Mouse (Mus musculus): Measurements from ENCODE around the gene Ppp1ca. TPM values are rescaled to one million over a fixed set of nuclear protein-coding genes. Genes with fewer than 3 reads are reported as not detected.

Ppp1ca gene
- polyA plus RNA-seq, 1 experiment from 2014 or later, result 1,120 TPM

DNA sequence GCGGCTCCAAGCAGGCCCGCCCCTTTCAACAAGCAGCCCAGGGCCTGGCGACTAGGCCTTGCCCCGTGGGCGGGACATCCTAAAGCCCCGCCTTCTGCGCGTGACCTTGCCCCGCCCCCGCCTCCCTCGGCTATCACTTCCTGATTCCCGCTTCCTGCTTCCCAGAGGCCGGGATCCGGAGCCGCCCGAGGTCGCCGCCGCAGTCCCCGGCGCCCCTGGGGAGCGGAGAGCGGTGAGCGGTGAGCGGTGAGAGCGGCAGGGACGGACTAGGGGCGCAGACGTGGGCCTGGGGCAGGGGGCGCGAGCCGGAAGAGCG lies 43.4 kb upstream of the Ppp1ca start, which contains the start of gene Coro1b:
TSS of gene Coro1b (plus strand) at position 129 of the 316 bp plus-strand sequence.
- H3K4me3 ChIP-seq (ENCODE audit: low read length), result peak within 1 kb of the TSS; percentile 84
- under 1% methylated on average over 22 of the region's 33 CpGs for WGBS
- peak within 1 kb of the TSS; percentile 91 for H3K4me2 ChIP-seq (replicated peaks; ENCODE audit: low read depth, low read length)
- ATAC-seq (ENCODE audit: low FRiP score, low TSS enrichment), result peak; percentile 95
- H3K36me3 ChIP-seq (ENCODE audit: insufficient read depth, low read length), result peaks cover 10% of the 10 kb centered on the region
- no peaks in the 10 kb centered on the region for H3K27me3 ChIP-seq (ENCODE audit: insufficient read depth, low read length)
- H3K4me1 ChIP-seq (ENCODE audit: insufficient read depth, low read length), result peaks cover 25% of the 10 kb centered on the region
- H3K9me3 ChIP-seq (ENCODE audit: low read length), result no peaks in the 10 kb centered on the region
- H3K9ac ChIP-seq (replicated peaks; ENCODE audit: low read length), result peak within 1 kb of the TSS; percentile 93
- H3K27ac ChIP-seq (ENCODE audit: low read length), result peak within 1 kb of the TSS; percentile 65

GRCm38 (mm10) chr19:4148819-4149218 lies 43.0 kb upstream of the Ppp1ca start:
- peaks cover 14% of the 10 kb centered on the region for H3K36me3 ChIP-seq (ENCODE audit: insufficient read depth, low read length)
- peak; percentile 18; the same call in 1 of the 2 replicates for ATAC-seq (ENCODE audit: low FRiP score, low TSS enrichment)
- no peaks in the 10 kb centered on the region for H3K9me3 ChIP-seq (ENCODE audit: low read length)
- peaks cover 25% of the 10 kb centered on the region for H3K4me1 ChIP-seq (ENCODE audit: insufficient read depth, low read length)
- no peaks in the 10 kb centered on the region for H3K27me3 ChIP-seq (ENCODE audit: insufficient read depth, low read length)
- H3K27ac ChIP-seq (ENCODE audit: low read length), result peak overlapping the region; percentile 65
- WGBS, result 2% methylated on average over 8 of the region's 8 CpGs
- peak overlapping the region; percentile 91 for H3K4me2 ChIP-seq (replicated peaks; ENCODE audit: low read depth, low read length)
- peak overlapping the region; percentile 93 for H3K9ac ChIP-seq (replicated peaks; ENCODE audit: low read length)
- H3K4me3 ChIP-seq (ENCODE audit: low read length), result peak overlapping the region; percentile 84

GRCm38 (mm10) chr19:4149283-4149682 lies 42.6 kb upstream of the Ppp1ca start:
- H3K4me2 ChIP-seq (replicated peaks; ENCODE audit: low read depth, low read length), result peak overlapping the region; percentile 91
- ATAC-seq (ENCODE audit: low FRiP score, low TSS enrichment), result no peak
- H3K36me3 ChIP-seq (ENCODE audit: insufficient read depth, low read length), result peaks cover 16% of the 10 kb centered on the region
- H3K9ac ChIP-seq (replicated peaks; ENCODE audit: low read length), result peak overlapping the region; percentile 93
- 75% methylated on average over 11 of the region's 11 CpGs for WGBS
- H3K4me3 ChIP-seq (ENCODE audit: low read length), result peak overlapping the region; percentile 84
- no peaks in the 10 kb centered on the region for H3K9me3 ChIP-seq (ENCODE audit: low read length)
- H3K4me1 ChIP-seq (ENCODE audit: insufficient read depth, low read length), result peaks cover 25% of the 10 kb centered on the region
- no peak overlapping the region for H3K27ac ChIP-seq (ENCODE audit: low read length)
- no peaks in the 10 kb centered on the region for H3K27me3 ChIP-seq (ENCODE audit: insufficient read depth, low read length)

DNA sequence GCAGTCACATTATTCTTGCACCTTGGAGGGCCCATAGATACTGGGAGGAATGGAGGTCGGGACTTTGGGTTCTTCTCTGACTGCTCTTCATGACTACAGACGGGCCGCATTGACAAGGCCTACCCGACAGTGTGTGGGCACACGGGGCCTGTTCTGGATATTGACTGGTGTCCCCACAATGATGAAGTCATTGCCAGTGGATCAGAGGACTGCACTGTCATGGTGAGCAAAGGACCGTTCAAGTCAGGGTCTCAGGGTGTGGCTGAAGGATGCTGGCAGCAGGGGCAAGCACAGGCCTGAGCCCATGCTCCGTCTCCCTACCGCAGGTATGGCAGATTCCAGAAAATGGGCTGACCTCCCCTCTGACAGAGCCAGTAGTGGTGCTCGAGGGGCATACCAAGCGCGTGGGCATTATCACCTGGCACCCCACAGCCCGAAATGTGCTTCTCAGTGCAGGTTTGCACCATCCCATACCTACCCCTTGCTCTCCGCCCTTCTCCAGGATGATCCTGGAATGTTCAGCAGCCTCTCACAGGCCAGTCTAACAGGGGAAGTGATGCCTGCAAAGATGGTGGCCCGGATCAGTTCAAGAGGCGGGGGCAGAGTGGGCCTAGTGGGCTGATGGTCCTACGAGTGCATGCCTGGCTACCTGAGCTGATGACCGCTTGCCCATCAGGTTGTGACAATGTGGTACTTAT lies 42.0 kb upstream of the Ppp1ca start:
- Histone ChIP-seq H3K4me3 (ENCODE audit: low read length) (peak overlapping the region; percentile 84; the same call in 1 of the 2 replicates), H3K9ac (replicated peaks; ENCODE audit: low read length) (no peak overlapping the region), H3K27me3 (ENCODE audit: insufficient read depth, low read length) (no peaks in the 10 kb centered on the region), H3K4me1 (ENCODE audit: insufficient read depth, low read length) (peaks cover 25% of the 10 kb centered on the region), H3K36me3 (ENCODE audit: insufficient read depth, low read length) (peaks cover 16% of the 10 kb centered on the region), H3K9me3 (ENCODE audit: low read length) (no peaks in the 10 kb centered on the region), H3K27ac (ENCODE audit: low read length) (no peak overlapping the region), H3K4me2 (replicated peaks; ENCODE audit: low read depth, low read length) (peak overlapping the region; percentile 91)
- ATAC-seq (ENCODE audit: low FRiP score, low TSS enrichment), result no peak
- 95% methylated on average over 17 of the region's 17 CpGs for WGBS

DNA sequence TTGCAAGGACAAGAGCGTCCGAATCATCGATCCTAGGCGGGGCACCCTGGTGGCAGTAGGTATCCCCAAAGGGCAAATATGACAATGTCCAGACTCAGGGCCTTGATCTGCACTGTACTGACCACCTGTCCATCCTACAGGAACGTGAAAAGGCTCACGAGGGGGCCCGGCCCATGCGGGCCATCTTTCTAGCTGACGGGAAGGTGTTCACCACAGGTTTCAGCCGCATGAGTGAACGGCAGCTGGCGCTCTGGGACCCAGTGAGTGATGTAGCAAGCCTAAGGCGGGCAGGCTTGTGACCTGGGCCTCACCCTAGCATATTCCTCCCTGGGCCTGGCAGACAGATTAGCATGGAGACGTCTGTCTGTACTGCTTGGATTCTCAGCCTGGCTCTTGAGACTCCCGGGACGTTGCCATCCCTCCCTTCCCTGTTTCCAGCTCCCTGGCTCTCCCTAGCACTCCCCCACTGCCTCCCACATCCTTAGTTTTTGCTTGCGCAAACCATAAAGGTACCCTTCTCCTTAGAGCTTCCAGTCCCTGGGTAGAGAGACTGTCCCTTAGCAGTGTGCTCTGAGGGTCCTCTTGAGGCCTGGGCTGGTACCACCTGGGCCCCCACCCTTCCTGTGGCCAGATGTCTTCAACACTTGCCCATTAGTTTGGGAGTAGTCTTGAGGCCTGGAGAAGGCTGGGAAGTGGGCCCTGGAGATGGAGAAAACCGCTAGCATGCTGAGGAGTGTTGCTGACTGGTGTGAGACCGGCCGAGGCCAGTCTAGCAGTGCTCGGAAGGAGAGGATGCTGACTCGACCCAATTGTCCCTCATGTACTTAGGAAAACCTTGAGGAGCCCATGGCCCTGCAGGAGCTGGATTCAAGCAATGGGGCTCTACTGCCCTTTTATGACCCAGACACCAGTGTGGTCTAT lies 41.0 kb upstream of the Ppp1ca start:
- Histone ChIP-seq H3K4me2 (replicated peaks; ENCODE audit: low read depth, low read length) (no peak overlapping the region), H3K9ac (replicated peaks; ENCODE audit: low read length) (no peak overlapping the region), H3K36me3 (ENCODE audit: insufficient read depth, low read length) (peaks cover 20% of the 10 kb centered on the region), H3K9me3 (ENCODE audit: low read length) (no peaks in the 10 kb centered on the region), H3K27ac (ENCODE audit: low read length) (no peak overlapping the region), H3K27me3 (ENCODE audit: insufficient read depth, low read length) (no peaks in the 10 kb centered on the region), H3K4me3 (ENCODE audit: low read length) (no peak overlapping the region), H3K4me1 (ENCODE audit: insufficient read depth, low read length) (peaks cover 31% of the 10 kb centered on the region)
- 85% methylated on average over 22 of the region's 22 CpGs for WGBS
- ATAC-seq (ENCODE audit: low FRiP score, low TSS enrichment), result no peak

GRCm38 (mm10) chr19:4151488-4151860 lies 40.4 kb upstream of the Ppp1ca start:
- no peak for ATAC-seq (ENCODE audit: low FRiP score, low TSS enrichment)
- WGBS, result 75% methylated on average over 5 of the region's 5 CpGs

DNA sequence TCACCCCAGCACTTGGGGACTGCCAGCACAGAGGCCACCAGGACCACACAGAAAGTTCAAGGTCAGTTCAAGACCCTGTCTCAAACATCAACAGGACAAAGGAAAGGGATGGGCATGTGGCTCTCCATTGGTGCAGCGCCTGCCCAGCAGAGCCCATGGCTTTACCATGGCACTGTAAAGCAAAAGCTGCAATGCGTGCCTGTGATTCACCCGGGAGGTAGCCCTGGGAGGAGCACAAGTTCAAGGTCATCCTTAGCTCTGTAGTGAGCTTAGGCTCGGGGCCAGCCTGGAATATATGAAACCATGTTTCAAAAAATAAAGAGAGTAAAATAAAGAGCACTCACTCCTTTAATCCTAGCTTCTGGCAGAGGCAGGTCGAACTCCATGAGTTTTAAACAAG lies 40.0 kb upstream of the Ppp1ca start:
- no peak overlapping the region for H3K4me3 ChIP-seq (ENCODE audit: low read length)
- ATAC-seq (ENCODE audit: low FRiP score, low TSS enrichment), result no peak
- 88% methylated on average over 5 of the region's 5 CpGs for WGBS
- peaks cover 34% of the 10 kb centered on the region for H3K4me1 ChIP-seq (ENCODE audit: insufficient read depth, low read length)
- H3K27me3 ChIP-seq (ENCODE audit: insufficient read depth, low read length), result no peaks in the 10 kb centered on the region
- H3K36me3 ChIP-seq (ENCODE audit: insufficient read depth, low read length), result peaks cover 24% of the 10 kb centered on the region
- H3K9me3 ChIP-seq (ENCODE audit: low read length), result no peaks in the 10 kb centered on the region
- H3K4me2 ChIP-seq (replicated peaks; ENCODE audit: low read depth, low read length), result no peak overlapping the region
- H3K9ac ChIP-seq (replicated peaks; ENCODE audit: low read length), result no peak overlapping the region
- no peak overlapping the region for H3K27ac ChIP-seq (ENCODE audit: low read length)

More at GRCm38 (mm10) chr19:4151488-4151860, 40.4 kb upstream of the Ppp1ca start:
- Histone ChIP-seq H3K4me1 (ENCODE audit: insufficient read depth, low read length) (peaks cover 34% of the 10 kb centered on the region), H3K4me3 (ENCODE audit: low read length) (no peak overlapping the region), H3K9ac (replicated peaks; ENCODE audit: low read length) (no peak overlapping the region), H3K9me3 (ENCODE audit: low read length) (no peaks in the 10 kb centered on the region), H3K36me3 (ENCODE audit: insufficient read depth, low read length) (peaks cover 24% of the 10 kb centered on the region), H3K4me2 (replicated peaks; ENCODE audit: low read depth, low read length) (no peak overlapping the region), H3K27me3 (ENCODE audit: insufficient read depth, low read length) (no peaks in the 10 kb centered on the region), H3K27ac (ENCODE audit: low read length) (no peak overlapping the region)

DNA sequence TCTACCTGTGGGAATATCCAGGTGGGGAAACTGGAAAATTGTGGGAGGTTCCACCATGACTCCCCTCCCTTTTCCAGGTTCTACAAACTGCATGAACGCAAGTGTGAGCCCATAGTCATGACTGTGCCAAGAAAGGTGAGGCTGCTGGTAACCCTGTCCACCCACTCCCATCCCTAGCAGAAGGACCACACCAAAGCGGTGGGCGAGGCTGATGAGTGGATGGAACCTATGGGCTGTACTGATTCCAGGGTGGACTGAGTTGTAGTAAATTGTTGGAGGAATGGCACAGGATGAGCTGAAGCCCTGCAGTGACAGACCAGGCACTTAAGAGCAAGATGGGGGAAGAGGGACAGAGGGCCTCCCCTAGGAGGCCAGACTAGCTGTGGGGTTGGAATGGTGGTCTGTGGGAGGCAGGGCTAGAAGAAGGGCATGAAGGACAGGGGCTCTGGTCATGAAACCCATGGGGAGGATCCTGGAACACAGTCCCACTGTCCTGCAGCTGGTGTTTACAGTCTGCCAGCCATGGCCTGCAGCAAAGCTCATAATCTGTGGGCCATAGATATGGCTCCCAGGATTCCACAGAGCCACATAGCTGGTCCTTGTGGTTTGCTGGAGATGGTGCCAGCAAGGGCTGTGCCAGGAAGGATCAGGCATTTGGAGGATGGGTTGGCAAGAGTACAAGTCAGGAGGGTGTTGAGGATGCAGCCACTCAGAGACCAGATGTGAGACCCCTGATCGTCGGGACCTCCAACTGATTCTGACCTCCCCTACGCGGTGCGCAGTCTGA lies 39.2 kb upstream of the Ppp1ca start:
- Histone ChIP-seq H3K4me2 (replicated peaks; ENCODE audit: low read depth, low read length) (no peak overlapping the region), H3K4me1 (ENCODE audit: insufficient read depth, low read length) (peaks cover 34% of the 10 kb centered on the region), H3K9ac (replicated peaks; ENCODE audit: low read length) (no peak overlapping the region), H3K27ac (ENCODE audit: low read length) (no peak overlapping the region), H3K27me3 (ENCODE audit: insufficient read depth, low read length) (no peaks in the 10 kb centered on the region), H3K36me3 (ENCODE audit: insufficient read depth, low read length) (peaks cover 29% of the 10 kb centered on the region), H3K4me3 (ENCODE audit: low read length) (no peak overlapping the region), H3K9me3 (ENCODE audit: low read length) (no peaks in the 10 kb centered on the region)
- 92% methylated on average over 8 of the region's 8 CpGs for WGBS
- ATAC-seq (ENCODE audit: low FRiP score, low TSS enrichment), result no peak

- no peak within 1 kb of the TSS for H3K4me3 ChIP-seq (ENCODE audit: low read length)
- no peak within 1 kb of the TSS for H3K9ac ChIP-seq (replicated peaks; ENCODE audit: low read length)
- no peak for ATAC-seq (ENCODE audit: low FRiP score, low TSS enrichment)
- 79% methylated on average over 11 of the region's 11 CpGs for WGBS
- no peak within 1 kb of the TSS for H3K27ac ChIP-seq (ENCODE audit: low read length)
- no peaks in the 10 kb centered on the region for H3K27me3 ChIP-seq (ENCODE audit: insufficient read depth, low read length)
- peaks cover 35% of the 10 kb centered on the region for H3K36me3 ChIP-seq (ENCODE audit: insufficient read depth, low read length)
- peaks cover 28% of the 10 kb centered on the region for H3K4me1 ChIP-seq (ENCODE audit: insufficient read depth, low read length)
- H3K9me3 ChIP-seq (ENCODE audit: low read length), result no peaks in the 10 kb centered on the region
- H3K4me2 ChIP-seq (replicated peaks; ENCODE audit: low read depth, low read length), result no peak within 1 kb of the TSS
Measured at GRCm38 (mm10) chr19:4153232-4153654, 38.6 kb upstream of the Ppp1ca start, which contains the start of gene Ptprcap. TSS of gene Ptprcap (plus strand) at chr19:4153604.

Data from kidney, embryonic 16.5 days (tissue).